Mouse (Mus musculus) hindlimb bud, embryonic 11.5 days (tissue): ENCODE data around the gene Pknox2.

Experiments used
- DNase-seq: peaks from one replicate; pipeline ENCODE4 v3.0.0-alpha.2; 2012; ENCODE audit warnings: low read depth, low spot score; ENCODE audit errors: extremely low spot score

The Pknox2 gene

GRCm38 (mm10) chr9:37140464-37141181 is 6.6 kb downstream of the Pknox2 start:
- DNase-seq = no peak

- no peak for DNase-seq
Observed at GRCm38 (mm10) chr9:37139514-37139913, 7.7 kb downstream of the Pknox2 start.

GRCm38 (mm10) chr9:37138883-37139282 is 8.3 kb downstream of the Pknox2 start:
- DNase-seq = no peak

GRCm38 (mm10) chr9:37136340-37136739 is 10.9 kb downstream of the Pknox2 start:
- DNase-seq = no peak

- no peak for DNase-seq
Observed at GRCm38 (mm10) chr9:37133495-37133894, 13.7 kb downstream of the Pknox2 start.

GRCm38 (mm10) chr9:37129046-37129445 is 18.2 kb downstream of the Pknox2 start:
- no peak for DNase-seq

GRCm38 (mm10) chr9:37126197-37126596 is 21.0 kb downstream of the Pknox2 start:
- DNase-seq = no peak

GRCm38 (mm10) chr9:37124696-37125480 is 22.3 kb downstream of the Pknox2 start:
- DNase-seq = no peak

GRCm38 (mm10) chr9:37123384-37123783 is 23.8 kb downstream of the Pknox2 start:
- DNase-seq = no peak

- DNase-seq = no peak
Observed at GRCm38 (mm10) chr9:37122971-37123370, 24.2 kb downstream of the Pknox2 start.

- no peak for DNase-seq
Observed at GRCm38 (mm10) chr9:37122381-37122780, 24.8 kb downstream of the Pknox2 start.

GRCm38 (mm10) chr9:37121761-37122331 is 25.4 kb downstream of the Pknox2 start:
- peak; percentile 67 for DNase-seq

GRCm38 (mm10) chr9:37120801-37121200 is 26.4 kb downstream of the Pknox2 start:
- DNase-seq = no peak

- DNase-seq = no peak
Observed at GRCm38 (mm10) chr9:37117529-37117928, 29.7 kb downstream of the Pknox2 start.

GRCm38 (mm10) chr9:37116632-37117413 is 30.4 kb downstream of the Pknox2 start:
- DNase-seq = no peak

GRCm38 (mm10) chr9:37115820-37116219 is 31.4 kb downstream of the Pknox2 start:
- no peak for DNase-seq

GRCm38 (mm10) chr9:37114286-37115267 is 32.6 kb downstream of the Pknox2 start:
- DNase-seq = peak; percentile 72

GRCm38 (mm10) chr9:37107546-37107945 is 39.7 kb downstream of the Pknox2 start:
- DNase-seq = no peak

GRCm38 (mm10) chr9:37106808-37107207 is 40.4 kb downstream of the Pknox2 start:
- DNase-seq = no peak

GRCm38 (mm10) chr9:37104249-37104648 is 43.0 kb downstream of the Pknox2 start:
- no peak for DNase-seq
